Mouse (Mus musculus) liver, embryonic 16.5 days (tissue): ENCODE measurements around the gene Dppa2. TPM values are rescaled to one million over a fixed set of nuclear protein-coding genes. Genes with fewer than 3 reads are reported as not detected.

ENCODE experiments used
- ATAC-seq: fragments of 200-750 bp; cut with Nextera tagmentation; 2 replicates; pipeline ENCODE4 v1.8.0; 2017; ENCODE audit warnings: low read depth, mild to moderate bottlenecking, moderate number of reproducible peaks, moderate library complexity
- H3K27ac ChIP-seq: fragments of 300-500 bp; sonication (generic); 2 replicates; pipeline ENCODE4 v1.5.1; 2014; ENCODE audit warnings: mild to moderate bottlenecking, low read length
- H3K27me3 ChIP-seq: fragments of 300-500 bp; sonication (generic); 2 replicates; pipeline ENCODE4 v1.6.1; 2014; ENCODE audit warnings: low read depth, low read length, mixed read lengths; ENCODE audit not compliant: control insufficient read depth, insufficient read depth
- H3K36me3 ChIP-seq: fragments of 300-500 bp; sonication (generic); 2 replicates; pipeline ENCODE4 v1.6.1; 2014; ENCODE audit warnings: mild to moderate bottlenecking; ENCODE audit not compliant: control insufficient read depth, insufficient read depth
- H3K4me1 ChIP-seq: fragments of 300-500 bp; sonication (generic); 2 replicates; pipeline ENCODE4 v1.6.1; 2014; ENCODE audit warnings: low read depth, low read length, mixed read lengths; ENCODE audit not compliant: control insufficient read depth
- H3K4me2 ChIP-seq: fragments of 300-500 bp; sonication (generic); 2 replicates; pipeline ENCODE4 v1.6.1; 2014; ENCODE audit warnings: low read depth, low read length, mixed read lengths
- H3K4me3 ChIP-seq: fragments of 300-500 bp; sonication (generic); 2 replicates; pipeline ENCODE4 v1.5.1; 2014; ENCODE audit warnings: low read depth, mild to moderate bottlenecking, low read length
- H3K9ac ChIP-seq: fragments of 300-500 bp; sonication (generic); 2 replicates; pipeline ENCODE4 v1.6.1; 2014; ENCODE audit warnings: low read depth, low read length
- H3K9me3 ChIP-seq: fragments of 300-500 bp; sonication (generic); replicated peaks from 2 replicates; pipeline ENCODE4 v1.6.1; 2016; ENCODE audit warnings: low read length; ENCODE audit not compliant: control insufficient read depth
- WGBS: fragments of 180-500 bp; shearing (Covaris S2); extraction: QIAGEN DNeasy Blood & Tissue Kit; methylation state at CpG from one replicate; pipeline ENCODE4 v1.1.7; 2014; ENCODE audit not compliant: insufficient replicate concordance; 5-methylcytosine and 5-hydroxymethylcytosine counted together
- polyA plus RNA-seq: library from polyadenylated mRNA; unstranded; fragments of >200 nt; fragmentation: Nextera tagmentation; extraction: Ambion mirVana; gene quantifications from 2 replicates; pipeline ENCODE4 v1.2.1, GENCODE M21; 2015

The Dppa2 gene
- polyA plus RNA-seq, 1 experiment from 2014 or later: not detected

DNA sequence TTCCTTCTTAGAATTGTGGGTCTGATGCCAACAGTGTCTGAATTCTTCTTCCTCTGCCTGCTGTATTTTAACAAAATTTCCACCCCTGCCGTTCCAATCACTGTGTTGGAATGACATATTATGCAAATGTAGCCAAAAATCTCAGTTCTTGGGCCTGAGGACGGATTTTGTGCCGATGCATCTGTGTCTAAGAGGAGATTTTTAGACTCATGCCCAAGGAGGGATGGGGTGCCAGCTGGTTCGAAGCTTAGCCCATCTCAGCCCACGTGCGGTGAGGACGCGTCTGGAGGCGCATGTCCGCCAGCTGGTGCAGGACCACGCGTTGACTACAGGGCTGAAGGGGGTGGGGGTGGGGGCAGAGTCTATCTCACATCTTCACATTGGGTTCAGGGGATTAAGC lies 57.2 kb downstream of the Dppa2 start:
- Histone ChIP-seq H3K4me1 (no peaks in the 10 kb centered on the region), H3K4me2 (no peak overlapping the region), H3K4me3 (no peak overlapping the region), H3K9ac (no peak overlapping the region), H3K9me3 (no peaks in the 10 kb centered on the region), H3K27me3 (no peaks in the 10 kb centered on the region), H3K36me3 (no peaks in the 10 kb centered on the region), H3K27ac (no peak overlapping the region)
- 77% methylated on average over 12 of the region's 12 CpGs for WGBS
- no peak for ATAC-seq

DNA sequence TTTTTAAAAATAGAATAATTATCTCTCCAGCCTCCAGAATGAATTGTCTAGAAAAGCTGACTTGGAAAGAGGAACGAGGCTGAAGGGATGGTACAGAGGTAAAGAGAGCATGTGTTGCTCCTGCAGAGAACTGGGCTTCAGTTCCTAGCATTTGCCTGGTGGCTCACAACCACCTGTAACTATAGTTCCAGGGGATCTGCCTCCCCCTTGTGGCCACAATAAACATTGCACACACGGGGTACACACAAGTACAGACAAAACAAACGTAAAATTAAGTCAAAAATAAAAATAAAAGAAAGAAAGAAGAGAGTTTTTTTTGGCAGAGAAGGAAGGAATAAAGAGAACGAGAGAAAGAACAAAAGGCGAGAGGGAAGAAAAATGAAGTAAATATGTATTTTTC lies 63.1 kb downstream of the Dppa2 start:
- 60% methylated on average over 5 of the region's 5 CpGs for WGBS
- H3K4me3 ChIP-seq: no peak overlapping the region
- no peak for ATAC-seq
- no peaks in the 10 kb centered on the region for H3K27me3 ChIP-seq
- H3K4me2 ChIP-seq: no peak overlapping the region
- H3K9me3 ChIP-seq: no peaks in the 10 kb centered on the region
- H3K9ac ChIP-seq: no peak overlapping the region
- no peaks in the 10 kb centered on the region for H3K36me3 ChIP-seq
- H3K4me1 ChIP-seq: no peaks in the 10 kb centered on the region
- H3K27ac ChIP-seq: no peak overlapping the region

DNA sequence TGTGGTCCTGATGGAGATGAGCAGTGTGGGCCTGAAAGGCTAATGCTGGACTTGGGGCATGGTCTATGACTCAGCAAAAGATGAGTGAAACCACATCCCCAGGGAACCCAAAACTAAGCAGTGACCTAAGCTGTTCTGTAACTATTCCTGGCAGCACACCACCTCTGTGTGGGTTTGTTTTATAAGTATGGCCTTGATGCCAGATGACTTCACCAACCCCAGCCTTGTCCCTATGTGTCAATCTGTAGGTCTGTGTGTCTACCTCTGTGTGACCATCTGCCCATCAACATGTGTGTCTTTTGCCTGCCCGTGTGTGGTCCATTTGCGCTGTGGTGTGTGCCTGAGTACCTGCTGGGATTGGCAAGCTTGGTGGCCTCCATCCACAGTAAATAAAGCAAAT lies 64.4 kb downstream of the Dppa2 start:
- no peak for ATAC-seq
- Histone ChIP-seq H3K9me3 (no peaks in the 10 kb centered on the region), H3K4me2 (no peak overlapping the region), H3K4me1 (no peaks in the 10 kb centered on the region), H3K27ac (no peak overlapping the region), H3K36me3 (no peaks in the 10 kb centered on the region), H3K4me3 (no peak overlapping the region), H3K27me3 (no peaks in the 10 kb centered on the region), H3K9ac (no peak overlapping the region)
- WGBS: 77% methylated on average over 2 of the region's 2 CpGs

Other genes with a start within 250 kb of the Dppa2 start
- not detected in 2 replicates for gene Dppa4, start 20.2 kb upstream of the Dppa2 start, polyA plus RNA-seq
- not detected in 2 replicates for gene Gm5485, start 108.5 kb downstream of the Dppa2 start, polyA plus RNA-seq
- not detected in 2 replicates for gene Morc1, start 127.3 kb downstream of the Dppa2 start, polyA plus RNA-seq